Mouse (Mus musculus): Measurements from ENCODE around the gene Tmem208.
"Not testable (repeated sequence)": the region's sequence is repeated elsewhere in the genome, so short reads cannot be mapped to it uniquely, and the experiment has no call there.

The Tmem208 gene

GRCm38 (mm10) chr8:105326141-105326672 lies at the start of gene Tmem208, which contains the start of gene Lrrc29:
Gene Tmem208 (plus strand): TSS chr8:105326354.
Gene Lrrc29 (minus strand): TSS chr8:105326278.
- peak; percentile 95 to 97 for DNase-seq

- DNase-seq, result peak; percentile 90 to 92
Observed at GRCm38 (mm10) chr8:105278911-105279334, 47.2 kb upstream of the Tmem208 start.

GRCm38 (mm10) chr8:105280567-105280966 lies 45.6 kb upstream of the Tmem208 start:
- no peak for DNase-seq

GRCm38 (mm10) chr8:105281821-105282220 lies 44.3 kb upstream of the Tmem208 start:
- DNase-seq, result no peak

GRCm38 (mm10) chr8:105282239-105282638 lies 43.9 kb upstream of the Tmem208 start:
- DNase-seq, result no peak

- DNase-seq, result no peak
Observed at GRCm38 (mm10) chr8:105283074-105283473, 43.1 kb upstream of the Tmem208 start.

GRCm38 (mm10) chr8:105285514-105285913 lies 40.6 kb upstream of the Tmem208 start:
- no peak for DNase-seq

GRCm38 (mm10) chr8:105286907-105287306 lies 39.2 kb upstream of the Tmem208 start:
- no peak for DNase-seq

- DNase-seq, result no peak
Observed at GRCm38 (mm10) chr8:105288231-105288630, 37.9 kb upstream of the Tmem208 start.

GRCm38 (mm10) chr8:105288958-105289732 lies 37.0 kb upstream of the Tmem208 start:
- DNase-seq, result peak; percentile 84 to 87

- DNase-seq, result no peak
Observed at GRCm38 (mm10) chr8:105289805-105290460, 36.2 kb upstream of the Tmem208 start, which contains the start of gene 4931428F04Rik. Gene 4931428F04Rik (minus strand): TSS chr8:105289864.

- peak; percentile 81 to 92 for DNase-seq
Observed at GRCm38 (mm10) chr8:105290554-105291314, 35.4 kb upstream of the Tmem208 start.

GRCm38 (mm10) chr8:105291364-105291763 lies 34.8 kb upstream of the Tmem208 start:
- DNase-seq, result not testable (repeated sequence)

- not testable (repeated sequence) for DNase-seq
Observed at GRCm38 (mm10) chr8:105291802-105292201, 34.4 kb upstream of the Tmem208 start.

GRCm38 (mm10) chr8:105292471-105292870 lies 33.7 kb upstream of the Tmem208 start:
- no peak for DNase-seq

- DNase-seq, result no peak
Observed at GRCm38 (mm10) chr8:105293405-105293804, 32.7 kb upstream of the Tmem208 start.

- DNase-seq, result no peak
Observed at GRCm38 (mm10) chr8:105294776-105295175, 31.4 kb upstream of the Tmem208 start.

- DNase-seq, result no peak
Observed at GRCm38 (mm10) chr8:105295256-105295655, 30.9 kb upstream of the Tmem208 start.

GRCm38 (mm10) chr8:105295895-105296573 lies 30.1 kb upstream of the Tmem208 start, which contains the start of gene Exoc3l:
Gene Exoc3l (minus strand): TSS chr8:105296101.
- no peak for DNase-seq

- DNase-seq, result peak; percentile 92 to 94
Observed at GRCm38 (mm10) chr8:105297511-105298192, 28.5 kb upstream of the Tmem208 start, which contains the start of gene E2f4. Gene E2f4 (plus strand): TSS chr8:105297663.

Data from kidney, adult 8-10 months (tissue).